Mouse (Mus musculus) midbrain, embryonic 12.5 days (tissue): Measurements from ENCODE around the gene Trip4. TPM values are rescaled to one million over a fixed set of nuclear protein-coding genes. Genes with fewer than 3 reads are reported as not detected.

Experiments used
- ATAC-seq: fragments of 200-750 bp; cut with Nextera tagmentation; 2 replicates; pipeline ENCODE4 v1.8.0; 2017; ENCODE audit warnings: low read depth, moderate TSS enrichment, moderate library complexity; ENCODE audit not compliant: low FRiP score
- H3K27ac ChIP-seq: fragments of 300-500 bp; sonication (generic); replicated peaks from 2 replicates; pipeline ENCODE4 v1.5.1; 2016; ENCODE audit warnings: mild to moderate bottlenecking
- H3K27me3 ChIP-seq: fragments of 300-500 bp; sonication (generic); 2 replicates; pipeline ENCODE4 v1.6.1; 2016; ENCODE audit warnings: mild to moderate bottlenecking
- H3K36me3 ChIP-seq: fragments of 300-500 bp; sonication (generic); 2 replicates; pipeline ENCODE4 v1.6.1; 2016
- H3K4me1 ChIP-seq: fragments of 300-500 bp; sonication (generic); 2 replicates; pipeline ENCODE4 v1.6.1; 2016
- H3K4me2 ChIP-seq: fragments of 300-500 bp; sonication (generic); replicated peaks from 2 replicates; pipeline ENCODE4 v1.6.1; 2016; ENCODE audit warnings: mild to moderate bottlenecking, moderate library complexity
- H3K4me3 ChIP-seq: fragments of 300-500 bp; sonication (generic); 2 replicates; pipeline ENCODE4 v1.5.1; 2016; ENCODE audit warnings: mild to moderate bottlenecking
- H3K9ac ChIP-seq: fragments of 300-500 bp; sonication (generic); replicated peaks from 2 replicates; pipeline ENCODE4 v1.6.1; 2016; ENCODE audit warnings: mild to moderate bottlenecking, moderate library complexity
- H3K9me3 ChIP-seq: fragments of 300-500 bp; sonication (generic); 2 replicates; pipeline ENCODE4 v1.6.1; 2016; ENCODE audit warnings: mild to moderate bottlenecking
- WGBS: fragments of 180-500 bp; shearing (Covaris S2); methylation state at CpG from one replicate; pipeline ENCODE4 v1.1.7; 2016; 5-methylcytosine and 5-hydroxymethylcytosine counted together
- polyA plus RNA-seq: library from polyadenylated mRNA; unstranded; fragments of >200 nt; fragmentation: Nextera tagmentation; extraction: Ambion mirVana; gene quantifications from 2 replicates; pipeline ENCODE4 v1.2.1, GENCODE M21; 2016

Gene Trip4
- polyA plus RNA-seq = 36.7 and 39.0 TPM in 2 replicates

GRCm38 (mm10) chr9:65908394-65909300 lies at the start of gene Trip4, which contains the start of gene Csnk1g1:
Gene Trip4 (minus strand): TSS chr9:65908794.
Gene Csnk1g1 (plus strand): TSS chr9:65908924.
- under 1% methylated on average over 38 of the region's 38 CpGs for WGBS
- H3K9me3 ChIP-seq = no peaks in the 10 kb centered on the region
- H3K27me3 ChIP-seq = no peaks in the 10 kb centered on the region
- H3K36me3 ChIP-seq = peaks cover 12% of the 10 kb centered on the region; the same call in 1 of the 2 replicates
- peak within 1 kb of the TSS; percentile 77 for H3K27ac ChIP-seq
- peak within 1 kb of the TSS; percentile 89 for H3K9ac ChIP-seq
- peak within 1 kb of the TSS; percentile 80 for H3K4me2 ChIP-seq
- H3K4me1 ChIP-seq = peaks cover 15% of the 10 kb centered on the region; the same call in 1 of the 2 replicates
- peak within 1 kb of the TSS; percentile 89 for H3K4me3 ChIP-seq
- peak; percentile 99 for ATAC-seq

- no peak overlapping the region for H3K4me3 ChIP-seq
- ATAC-seq = no peak
- 91% methylated on average over 3 of the region's 3 CpGs for WGBS
- no peak overlapping the region for H3K4me2 ChIP-seq
- 0 out of 2 replicates have a peak, but pooled peaks cover 4% of the 10 kb centered on the region for H3K36me3 ChIP-seq
- no peaks in the 10 kb centered on the region for H3K4me1 ChIP-seq
- no peak overlapping the region for H3K9ac ChIP-seq
- no peaks in the 10 kb centered on the region for H3K27me3 ChIP-seq
- no peaks in the 10 kb centered on the region for H3K9me3 ChIP-seq
- H3K27ac ChIP-seq = no peak overlapping the region
Measured at GRCm38 (mm10) chr9:65951082-65951587, 42.5 kb upstream of the Trip4 start.

DNA sequence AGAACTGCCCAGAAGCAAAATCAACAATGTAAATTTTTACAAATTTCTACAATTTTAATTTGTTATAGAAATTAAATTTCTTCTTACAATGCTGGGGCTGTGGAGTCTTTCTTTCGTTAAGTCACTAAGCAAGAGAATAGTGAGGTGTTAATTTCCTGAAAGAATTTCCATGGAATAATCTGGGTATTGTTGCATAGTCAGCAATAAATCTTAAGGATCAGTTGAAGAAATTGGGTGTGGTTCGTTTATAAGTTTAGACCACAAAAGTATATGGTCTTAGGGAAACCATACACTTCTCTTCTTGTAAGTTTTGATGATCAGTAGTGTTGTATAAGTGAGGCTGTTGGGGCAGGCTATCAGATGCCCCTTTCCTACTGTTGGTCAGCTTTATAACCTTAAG lies 29.0 kb upstream of the Trip4 start:
- Histone ChIP-seq H3K4me1 (no peaks in the 10 kb centered on the region), H3K9me3 (no peaks in the 10 kb centered on the region), H3K4me3 (no peak overlapping the region), H3K9ac (no peak overlapping the region), H3K27me3 (no peaks in the 10 kb centered on the region), H3K36me3 (no peaks in the 10 kb centered on the region), H3K27ac (no peak overlapping the region), H3K4me2 (no peak overlapping the region)
- no peak for ATAC-seq
- WGBS = 91% methylated on average over 2 of the region's 2 CpGs

- H3K4me3 ChIP-seq = no peak overlapping the region
- no peaks in the 10 kb centered on the region for H3K27me3 ChIP-seq
- H3K9me3 ChIP-seq = no peaks in the 10 kb centered on the region
- H3K27ac ChIP-seq = no peak overlapping the region
- H3K4me2 ChIP-seq = no peak overlapping the region
- H3K4me1 ChIP-seq = no peaks in the 10 kb centered on the region
- no peak for ATAC-seq
- H3K9ac ChIP-seq = no peak overlapping the region
- 0 out of 2 replicates have a peak, but pooled peaks cover 2% of the 10 kb centered on the region for H3K36me3 ChIP-seq
Measured at GRCm38 (mm10) chr9:65929826-65930225, 21.2 kb upstream of the Trip4 start.

GRCm38 (mm10) chr9:65928456-65928855 lies 19.9 kb upstream of the Trip4 start:
- H3K9ac ChIP-seq = no peak overlapping the region
- no peak overlapping the region for H3K4me2 ChIP-seq
- no peak for ATAC-seq
- no peaks in the 10 kb centered on the region for H3K4me1 ChIP-seq
- H3K27me3 ChIP-seq = no peaks in the 10 kb centered on the region
- H3K27ac ChIP-seq = no peak overlapping the region
- H3K4me3 ChIP-seq = no peak overlapping the region
- no peaks in the 10 kb centered on the region for H3K9me3 ChIP-seq
- 0 out of 2 replicates have a peak, but pooled peaks cover 2% of the 10 kb centered on the region for H3K36me3 ChIP-seq

DNA sequence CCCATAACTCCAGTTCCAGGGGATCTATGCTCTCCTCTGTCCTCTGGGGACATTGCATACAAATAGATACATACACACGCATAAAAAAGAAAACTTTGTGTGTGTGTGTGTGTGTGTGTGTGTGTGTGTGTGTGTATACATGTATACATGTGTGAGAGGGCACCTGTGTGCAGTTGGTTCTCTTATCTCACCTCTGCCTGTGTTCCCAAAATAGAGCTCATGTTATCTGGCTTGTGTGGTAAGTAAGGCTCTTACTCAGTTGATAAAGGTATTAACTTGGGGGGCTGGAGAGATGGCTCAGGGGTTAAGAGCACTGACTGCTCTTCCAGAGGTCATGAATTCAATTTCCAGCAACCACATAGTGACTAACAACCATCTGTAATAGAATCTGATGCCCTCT lies 8.4 kb upstream of the Trip4 start:
- ATAC-seq = no peak

DNA sequence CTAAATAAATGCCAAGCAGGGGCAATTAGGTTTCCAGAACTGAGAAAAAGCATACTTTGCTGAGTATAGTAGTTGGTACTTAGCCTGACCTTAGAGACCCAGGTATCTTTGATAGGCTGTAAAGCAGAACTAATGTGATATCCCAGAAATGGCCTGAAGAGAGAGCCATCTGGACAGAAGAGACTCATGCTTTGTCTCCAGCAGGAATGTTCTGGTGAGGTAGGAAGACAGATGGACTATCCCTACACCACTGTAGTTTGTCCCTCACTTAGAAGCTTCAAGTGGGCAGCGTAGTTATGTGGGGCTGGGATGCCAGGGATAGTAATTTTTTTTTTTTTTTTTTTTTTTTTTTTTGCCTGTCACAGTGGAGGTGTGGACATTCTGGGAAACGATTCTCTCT lies 5.4 kb upstream of the Trip4 start:
- H3K4me1 ChIP-seq = 0 out of 2 replicates have a peak, but pooled peaks cover 10% of the 10 kb centered on the region
- H3K9ac ChIP-seq = no peak overlapping the region
- no peaks in the 10 kb centered on the region for H3K27me3 ChIP-seq
- 88% methylated on average over 2 of the region's 2 CpGs for WGBS
- no peak overlapping the region for H3K4me3 ChIP-seq
- no peak for ATAC-seq
- H3K9me3 ChIP-seq = no peaks in the 10 kb centered on the region
- H3K27ac ChIP-seq = no peak overlapping the region
- no peaks in the 10 kb centered on the region for H3K36me3 ChIP-seq
- H3K4me2 ChIP-seq = no peak overlapping the region

More for the DNA sequence above, 8.4 kb upstream of the Trip4 start:
- 89% methylated on average over 1 of the region's 1 CpGs for WGBS
- Histone ChIP-seq H3K9ac (no peak overlapping the region), H3K4me1 (0 out of 2 replicates have a peak, but pooled peaks cover 2% of the 10 kb centered on the region), H3K9me3 (no peaks in the 10 kb centered on the region), H3K27me3 (no peaks in the 10 kb centered on the region), H3K36me3 (no peaks in the 10 kb centered on the region), H3K4me2 (no peak overlapping the region), H3K4me3 (no peak overlapping the region), H3K27ac (no peak overlapping the region)

DNA sequence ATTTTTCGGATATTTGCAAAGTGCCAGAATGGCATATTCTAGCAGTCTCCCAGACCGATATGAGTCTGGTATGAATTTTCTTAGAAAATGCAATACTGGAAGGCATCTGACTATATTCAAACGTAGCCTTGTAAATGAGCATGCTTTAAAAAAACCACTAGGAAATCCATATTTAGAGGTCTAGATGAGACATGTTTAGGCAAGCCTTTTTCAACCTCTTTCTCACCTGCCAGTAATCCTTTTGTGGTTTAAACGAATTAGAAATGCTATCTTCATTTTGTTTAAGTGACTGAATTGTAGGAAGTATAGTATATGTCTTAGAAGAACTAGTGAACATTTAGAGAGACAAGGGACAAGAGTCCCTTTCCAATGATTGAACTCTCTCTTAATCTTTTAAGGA lies 1.2 kb upstream of the Trip4 start:
- 12% methylated on average over 4 of the region's 4 CpGs for WGBS
- Histone ChIP-seq H3K4me2 (peak overlapping the region; percentile 80), H3K4me1 (peaks cover 17% of the 10 kb centered on the region; the same call in 1 of the 2 replicates), H3K36me3 (0 out of 2 replicates have a peak, but pooled peaks cover 5% of the 10 kb centered on the region), H3K9me3 (no peaks in the 10 kb centered on the region), H3K27me3 (no peaks in the 10 kb centered on the region), H3K9ac (peak overlapping the region; percentile 89), H3K27ac (0 out of 2 replicates have a peak overlapping the region, but pooled peaks have one; percentile 77), H3K4me3 (peak overlapping the region; percentile 89)
- no peak for ATAC-seq

GRCm38 (mm10) chr9:65909301-65909801 lies 757 bp upstream of the Trip4 start:
- peak overlapping the region; percentile 80 for H3K4me2 ChIP-seq
- peak overlapping the region; percentile 89 for H3K4me3 ChIP-seq
- ATAC-seq = no peak; the same call in 1 of the 2 replicates
- H3K9ac ChIP-seq = peak overlapping the region; percentile 89
- H3K27me3 ChIP-seq = no peaks in the 10 kb centered on the region
- WGBS = under 1% methylated on average over 34 of the region's 34 CpGs
- peak overlapping the region; percentile 77 for H3K27ac ChIP-seq
- peaks cover 17% of the 10 kb centered on the region; the same call in 1 of the 2 replicates for H3K4me1 ChIP-seq
- no peaks in the 10 kb centered on the region for H3K9me3 ChIP-seq
- peaks cover 7% of the 10 kb centered on the region; the same call in 1 of the 2 replicates for H3K36me3 ChIP-seq

DNA sequence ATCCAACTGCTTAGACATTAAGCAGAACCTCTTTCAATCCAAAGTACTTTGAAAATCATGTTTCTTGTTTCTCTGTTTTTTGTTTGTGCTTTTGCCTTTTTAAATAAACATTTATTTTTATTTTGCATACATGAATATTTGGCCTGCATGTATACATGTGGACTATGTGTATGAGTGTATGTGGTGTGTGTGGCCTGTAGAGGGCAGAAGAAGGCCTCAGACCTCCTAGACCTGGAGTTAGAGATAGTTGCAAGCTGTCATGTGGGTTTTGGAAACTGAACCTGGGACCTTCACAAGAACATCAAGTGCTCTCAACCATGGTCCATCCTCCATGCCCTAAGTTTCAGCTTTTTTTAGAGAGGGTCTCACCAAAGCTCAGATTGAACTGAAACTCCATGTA lies 5.2 kb downstream of the Trip4 start:
- Histone ChIP-seq H3K27me3 (no peaks in the 10 kb centered on the region), H3K4me1 (peaks cover 7% of the 10 kb centered on the region; the same call in 1 of the 2 replicates), H3K9me3 (no peaks in the 10 kb centered on the region), H3K4me3 (no peak overlapping the region), H3K36me3 (peaks cover 33% of the 10 kb centered on the region), H3K27ac (no peak overlapping the region), H3K9ac (no peak overlapping the region), H3K4me2 (no peak overlapping the region)
- no peak for ATAC-seq

DNA sequence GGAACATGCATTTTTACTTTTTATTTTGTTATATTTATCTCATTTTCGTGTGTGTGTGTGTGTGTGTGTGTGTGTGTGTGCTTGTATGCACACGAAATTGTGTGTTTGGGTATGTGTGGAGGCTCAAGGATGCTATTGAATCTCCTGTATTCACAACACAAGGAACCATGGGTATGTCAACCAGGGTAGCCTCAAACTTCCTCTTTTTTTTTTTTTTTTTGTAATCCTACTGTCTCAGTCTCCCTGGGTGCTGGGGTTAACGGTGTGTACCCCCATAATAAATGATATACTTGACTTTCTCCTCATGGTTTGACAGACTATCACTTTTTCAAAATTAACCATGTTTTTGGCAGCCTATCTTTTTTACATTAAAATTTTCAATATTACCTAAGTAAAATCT lies 5.7 kb downstream of the Trip4 start:
- H3K36me3 ChIP-seq = peaks cover 33% of the 10 kb centered on the region

DNA sequence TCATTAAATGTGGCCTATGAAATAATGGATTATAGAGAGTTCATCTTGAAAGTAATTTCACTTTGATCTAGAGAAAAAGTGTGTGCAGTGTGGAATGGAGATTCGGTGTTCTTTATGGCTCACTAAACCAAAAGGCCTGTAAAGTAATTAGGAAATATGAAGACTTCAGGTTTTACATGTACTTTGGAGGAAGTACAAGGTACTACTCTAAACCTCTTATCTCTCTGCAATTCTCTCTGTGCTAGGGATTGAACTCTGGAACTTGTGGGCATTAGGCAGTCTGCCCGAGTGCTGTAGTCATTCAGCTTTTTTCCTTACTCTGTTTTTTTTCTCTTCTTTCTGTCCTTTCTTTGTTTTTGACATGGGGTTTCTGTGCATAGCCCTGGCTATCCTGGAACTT lies 11.6 kb downstream of the Trip4 start:
- H3K4me2 ChIP-seq = no peak overlapping the region

More for the DNA sequence above, 5.7 kb downstream of the Trip4 start:
- Histone ChIP-seq H3K4me3 (no peak overlapping the region), H3K4me1 (peaks cover 5% of the 10 kb centered on the region; the same call in 1 of the 2 replicates), H3K27ac (no peak overlapping the region), H3K27me3 (no peaks in the 10 kb centered on the region), H3K9me3 (no peaks in the 10 kb centered on the region), H3K4me2 (no peak overlapping the region), H3K9ac (no peak overlapping the region)
- ATAC-seq = no peak
- 100% methylated on average over 3 of the region's 3 CpGs for WGBS

More for the DNA sequence above, 11.6 kb downstream of the Trip4 start:
- peaks cover 53% of the 10 kb centered on the region for H3K36me3 ChIP-seq
- no peak overlapping the region for H3K9ac ChIP-seq
- no peak for ATAC-seq
- H3K27ac ChIP-seq = no peak overlapping the region
- H3K4me1 ChIP-seq = peaks cover 3% of the 10 kb centered on the region; the same call in 1 of the 2 replicates
- WGBS = 97% methylated on average over 2 of the region's 2 CpGs
- no peaks in the 10 kb centered on the region for H3K27me3 ChIP-seq
- H3K9me3 ChIP-seq = no peaks in the 10 kb centered on the region
- H3K4me3 ChIP-seq = no peak overlapping the region
